Mouse (Mus musculus): ENCODE data around the gene Skiv2l. TPM values are rescaled to one million over a fixed set of nuclear protein-coding genes. Genes with fewer than 3 reads are reported as not detected.
"Not testable (repeated sequence)": the region's sequence is repeated elsewhere in the genome, so short reads cannot be mapped to it uniquely, and the experiment has no call there.

The Skiv2l gene
- polyA plus RNA-seq, 1 experiment = 79.3 TPM

GRCm38 (mm10) chr17:34799531-34799925 is 50.5 kb downstream of the Skiv2l start:
- Histone ChIP-seq H3K4me1 (ENCODE audit: control insufficient read depth, insufficient read depth, insufficient read length, low read length) (no peaks in the 10 kb centered on the region), H3K36me3 (ENCODE audit: control insufficient read depth, insufficient read depth, low read length) (no peaks in the 10 kb centered on the region), H3K4me3 (ENCODE audit: low read depth, low read length) (no peak overlapping the region), H3K27me3 (ENCODE audit: control insufficient read depth, insufficient read depth, low read length) (no peaks in the 10 kb centered on the region), H3K27ac (ENCODE audit: insufficient read depth, low read depth, low read length) (no peak overlapping the region)
- WGBS = 73% methylated on average over 4 of the region's 4 CpGs
- TF ChIP-seq CTCF (IDR thresholded peaks at IDR 0.05; ENCODE audit: extremely low read depth, insufficient read length, insufficient replicate concordance, low read depth, low read length) (no peak), POLR2A (IDR thresholded peaks at IDR 0.05; ENCODE audit: low read depth, low read length) (no peak)

- whole genome bisulfite sequencing = 92% methylated on average over 17 of the region's 17 CpGs
- Histone ChIP-seq H3K27me3 (ENCODE audit: control insufficient read depth, insufficient read depth, low read length) (no peaks in the 10 kb centered on the region), H3K27ac (ENCODE audit: insufficient read depth, low read depth, low read length) (no peak overlapping the region), H3K36me3 (ENCODE audit: control insufficient read depth, insufficient read depth, low read length) (no peaks in the 10 kb centered on the region), H3K4me3 (ENCODE audit: low read depth, low read length) (no peak overlapping the region), H3K4me1 (ENCODE audit: control insufficient read depth, insufficient read depth, insufficient read length, low read length) (no peaks in the 10 kb centered on the region)
- no peak for TF ChIP-seq CTCF (IDR thresholded peaks at IDR 0.05; ENCODE audit: extremely low read depth, insufficient read length, insufficient replicate concordance, low read depth, low read length)
- no peak for TF ChIP-seq POLR2A (IDR thresholded peaks at IDR 0.05; ENCODE audit: low read depth, low read length)
Observed at GRCm38 (mm10) chr17:34798866-34799530, 51.0 kb downstream of the Skiv2l start.

- not testable (repeated sequence) for H3K36me3 ChIP-seq (ENCODE audit: control insufficient read depth, insufficient read depth, low read length); H3K27ac ChIP-seq (ENCODE audit: insufficient read depth, low read depth, low read length); H3K27me3 ChIP-seq (ENCODE audit: control insufficient read depth, insufficient read depth, low read length); H3K4me3 ChIP-seq (ENCODE audit: low read depth, low read length); H3K4me1 ChIP-seq (ENCODE audit: control insufficient read depth, insufficient read depth, insufficient read length, low read length)
- 80% methylated on average over 7 of the region's 7 CpGs for WGBS
Observed at GRCm38 (mm10) chr17:34798071-34798470, 51.9 kb downstream of the Skiv2l start.

- H3K4me3 ChIP-seq (ENCODE audit: low read depth, low read length); H3K27me3 ChIP-seq (ENCODE audit: control insufficient read depth, insufficient read depth, low read length); H3K27ac ChIP-seq (ENCODE audit: insufficient read depth, low read depth, low read length); H3K4me1 ChIP-seq (ENCODE audit: control insufficient read depth, insufficient read depth, insufficient read length, low read length); H3K36me3 ChIP-seq (ENCODE audit: control insufficient read depth, insufficient read depth, low read length): not testable (repeated sequence)
- 86% methylated on average over 10 of the region's 10 CpGs for WGBS
Observed at GRCm38 (mm10) chr17:34797211-34797995, 52.6 kb downstream of the Skiv2l start.

- TF ChIP-seq CTCF (IDR thresholded peaks at IDR 0.05; ENCODE audit: extremely low read depth, insufficient read length, insufficient replicate concordance, low read depth, low read length) (no peak), POLR2A (IDR thresholded peaks at IDR 0.05; ENCODE audit: low read depth, low read length) (no peak)
- WGBS = 81% methylated on average over 8 of the region's 8 CpGs
Observed at GRCm38 (mm10) chr17:34796311-34797140, 53.5 kb downstream of the Skiv2l start.

GRCm38 (mm10) chr17:34795633-34796032 is 54.4 kb downstream of the Skiv2l start:
- Histone ChIP-seq H3K36me3 (ENCODE audit: control insufficient read depth, insufficient read depth, low read length) (no peaks in the 10 kb centered on the region), H3K27ac (ENCODE audit: insufficient read depth, low read depth, low read length) (no peak overlapping the region), H3K4me3 (ENCODE audit: low read depth, low read length) (no peak overlapping the region), H3K27me3 (ENCODE audit: control insufficient read depth, insufficient read depth, low read length) (no peaks in the 10 kb centered on the region), H3K4me1 (ENCODE audit: control insufficient read depth, insufficient read depth, insufficient read length, low read length) (no peaks in the 10 kb centered on the region)
- TF ChIP-seq POLR2A (IDR thresholded peaks at IDR 0.05; ENCODE audit: low read depth, low read length) (no peak), CTCF (IDR thresholded peaks at IDR 0.05; ENCODE audit: extremely low read depth, insufficient read length, insufficient replicate concordance, low read depth, low read length) (peak; percentile 38; the same call in 1 of the 2 replicates)
- WGBS = 68% methylated on average over 9 of the region's 9 CpGs

More at GRCm38 (mm10) chr17:34796311-34797140, 53.5 kb downstream of the Skiv2l start:
- Histone ChIP-seq H3K36me3 (ENCODE audit: control insufficient read depth, insufficient read depth, low read length) (no peaks in the 10 kb centered on the region), H3K4me3 (ENCODE audit: low read depth, low read length) (no peak overlapping the region), H3K4me1 (ENCODE audit: control insufficient read depth, insufficient read depth, insufficient read length, low read length) (no peaks in the 10 kb centered on the region), H3K27ac (ENCODE audit: insufficient read depth, low read depth, low read length) (no peak overlapping the region), H3K27me3 (ENCODE audit: control insufficient read depth, insufficient read depth, low read length) (no peaks in the 10 kb centered on the region)

- TF ChIP-seq POLR2A (IDR thresholded peaks at IDR 0.05; ENCODE audit: low read depth, low read length) (no peak), CTCF (IDR thresholded peaks at IDR 0.05; ENCODE audit: extremely low read depth, insufficient read length, insufficient replicate concordance, low read depth, low read length) (no peak)
- no peaks in the 10 kb centered on the region for H3K4me1 ChIP-seq (ENCODE audit: control insufficient read depth, insufficient read depth, insufficient read length, low read length)
- WGBS = 82% methylated on average over 10 of the region's 10 CpGs
- no peak overlapping the region for H3K27ac ChIP-seq (ENCODE audit: insufficient read depth, low read depth, low read length)
- no peaks in the 10 kb centered on the region for H3K36me3 ChIP-seq (ENCODE audit: control insufficient read depth, insufficient read depth, low read length)
- no peak overlapping the region for H3K4me3 ChIP-seq (ENCODE audit: low read depth, low read length)
- H3K27me3 ChIP-seq (ENCODE audit: control insufficient read depth, insufficient read depth, low read length) = no peaks in the 10 kb centered on the region
Observed at GRCm38 (mm10) chr17:34795016-34795415, 55.0 kb downstream of the Skiv2l start.

Other genes starting within 250 kb of the Skiv2l start
- 66.7 and 147 TPM in 2 replicates for gene Rnf5, start 246.5 kb downstream of the Skiv2l start, polyA plus RNA-seq (2012; rRNA removed)
- gene Agpat1, start 245.9 kb downstream of the Skiv2l start, polyA plus RNA-seq (2012; rRNA removed) = 210 and 330 TPM in 2 replicates
- gene Egfl8, start 234.2 kb downstream of the Skiv2l start, polyA plus RNA-seq (2012; rRNA removed) = 1.8 and 2.3 TPM in 2 replicates
- 17.3 and 22.0 TPM in 2 replicates for gene Ppt2, start 221.7 kb downstream of the Skiv2l start, polyA plus RNA-seq (2012; rRNA removed)
- gene Prrt1, start 220.7 kb downstream of the Skiv2l start, polyA plus RNA-seq (2012; rRNA removed) = 5.5 and 8.0 TPM in 2 replicates
- gene Fkbpl, start 205.4 kb downstream of the Skiv2l start, polyA plus RNA-seq (2012; rRNA removed) = 2.5 and 9.3 TPM in 2 replicates
- 26.6 and 48.0 TPM in 2 replicates for gene Atf6b, start 203.1 kb downstream of the Skiv2l start, polyA plus RNA-seq (2012; rRNA removed)
- 12.1 and 12.5 TPM in 2 replicates for gene Tnxb, start 179.7 kb downstream of the Skiv2l start, polyA plus RNA-seq (2012; rRNA removed)
- 16.8 and 17.2 TPM in 2 replicates for gene C4b, start 106.3 kb downstream of the Skiv2l start, polyA plus RNA-seq (2012; rRNA removed)
- 0.18 and 0.67 TPM in 2 replicates for gene Cyp21a1, start 45.6 kb downstream of the Skiv2l start, polyA plus RNA-seq (2012; rRNA removed)
- gene Stk19, start 13.3 kb downstream of the Skiv2l start, polyA plus RNA-seq (2012; rRNA removed) = 28.6 and 56.3 TPM in 2 replicates
- gene Dxo, start 13.2 kb downstream of the Skiv2l start, polyA plus RNA-seq (2012; rRNA removed) = 31.5 and 51.8 TPM in 2 replicates
- gene Nelfe, start 181 bp upstream of the Skiv2l start, polyA plus RNA-seq (2012; rRNA removed) = 7.8 and 18.3 TPM in 2 replicates
- 22.4 and 71.5 TPM in 2 replicates for gene Cfb, start 12.3 kb upstream of the Skiv2l start, polyA plus RNA-seq (2012; rRNA removed)
- 2.9 and 6.8 TPM in 2 replicates for gene Zbtb12, start 29.3 kb upstream of the Skiv2l start, polyA plus RNA-seq (2012; rRNA removed)
- not detected in 2 replicates for gene Gm20547, start 31.8 kb upstream of the Skiv2l start, polyA plus RNA-seq (2012; rRNA removed)
- 4.3 and 10.6 TPM in 2 replicates for gene C2, start 48.1 kb upstream of the Skiv2l start, polyA plus RNA-seq (2012; rRNA removed)
- 101 and 242 TPM in 2 replicates for gene Ehmt2, start 48.3 kb upstream of the Skiv2l start, polyA plus RNA-seq (2012; rRNA removed)
- gene Slc44a4, start 64.3 kb upstream of the Skiv2l start, polyA plus RNA-seq (2012; rRNA removed) = 64.8 and 101 TPM in 2 replicates
- 21.2 and 68.8 TPM in 2 replicates for gene Neu1, start 81.0 kb upstream of the Skiv2l start, polyA plus RNA-seq (2012; rRNA removed)
- 17.1 and 19.8 TPM in 2 replicates for gene Hspa1b, start 109.0 kb upstream of the Skiv2l start, polyA plus RNA-seq (2012; rRNA removed)
- gene Gm20481, start 119.7 kb upstream of the Skiv2l start, polyA plus RNA-seq (2012; rRNA removed) = not detected in 2 replicates
- gene Hspa1a, start 121.9 kb upstream of the Skiv2l start, polyA plus RNA-seq (2012; rRNA removed) = 8.9 and 9.3 TPM in 2 replicates
- gene Hspa1l, start 122.5 kb upstream of the Skiv2l start, polyA plus RNA-seq (2012; rRNA removed) = 0.06 and 0.14 TPM in 2 replicates
- gene Lsm2, start 131.7 kb upstream of the Skiv2l start, polyA plus RNA-seq (2012; rRNA removed) = 51.7 and 82.1 TPM in 2 replicates
- 123 and 182 TPM in 2 replicates for gene Vars, start 150.8 kb upstream of the Skiv2l start, polyA plus RNA-seq (2012; rRNA removed)
- gene Vwa7, start 166.4 kb upstream of the Skiv2l start, polyA plus RNA-seq (2012; rRNA removed) = 0.82 and 1.2 TPM in 2 replicates
- gene Sapcd1, start 177.8 kb upstream of the Skiv2l start, polyA plus RNA-seq (2012; rRNA removed) = 0.87 and 1.0 TPM in 2 replicates
- gene Msh5, start 196.5 kb upstream of the Skiv2l start, polyA plus RNA-seq (2012; rRNA removed) = 2.2 and 2.3 TPM in 2 replicates
- gene Clic1, start 199.8 kb upstream of the Skiv2l start, polyA plus RNA-seq (2012; rRNA removed) = 134 and 219 TPM in 2 replicates
- 8.5 and 14.5 TPM in 2 replicates for gene Ddah2, start 208.8 kb upstream of the Skiv2l start, polyA plus RNA-seq (2012; rRNA removed)
- 9.3 and 9.9 TPM in 2 replicates for gene Ly6g6c, start 215.2 kb upstream of the Skiv2l start, polyA plus RNA-seq (2012; rRNA removed)
- gene Mpig6b, start 216.0 kb upstream of the Skiv2l start, polyA plus RNA-seq (2012; rRNA removed) = 0.28 and 0.39 TPM in 2 replicates
- 1.3 and 19.4 TPM in 2 replicates for gene Ly6g6e, start 226.7 kb upstream of the Skiv2l start, polyA plus RNA-seq (2012; rRNA removed)
- gene Ly6g6d, start 227.9 kb upstream of the Skiv2l start, polyA plus RNA-seq (2012; rRNA removed) = 7.2 and 10.7 TPM in 2 replicates
- 1.2 and 3.8 TPM in 2 replicates for gene Ly6g6f, start 235.4 kb upstream of the Skiv2l start, polyA plus RNA-seq (2012; rRNA removed)
- 114 and 183 TPM in 2 replicates for gene Abhd16a, start 239.1 kb upstream of the Skiv2l start, polyA plus RNA-seq (2012; rRNA removed)

Data from small intestine, adult 2 months (tissue).